Mouse (Mus musculus): Measurements from ENCODE around the gene Marc1.

Gene Marc1

DNA sequence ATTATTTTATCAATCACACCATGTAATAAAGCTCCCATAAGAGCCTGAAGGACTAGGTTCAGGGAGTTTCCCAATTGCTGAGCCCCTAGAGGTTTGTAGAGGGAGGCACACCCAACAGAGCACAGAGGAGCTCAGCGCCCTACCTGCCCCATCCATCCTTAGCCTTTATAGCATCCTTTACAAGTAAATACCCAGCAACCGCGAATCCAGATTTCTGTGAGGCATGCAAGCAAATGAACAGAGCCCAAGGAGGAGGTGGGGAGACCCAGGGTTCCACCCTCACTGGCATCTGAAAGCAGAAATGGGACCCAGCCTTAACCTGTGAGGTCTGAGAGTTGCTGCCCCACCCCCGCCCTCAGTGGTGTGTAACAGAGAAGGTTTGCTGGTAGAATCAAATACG is 25.2 kb upstream of the Marc1 start:
- Histone ChIP-seq H3K36me3 (ENCODE audit: control insufficient read depth, insufficient read depth, low read length, poor library complexity, severe bottlenecking) (peaks cover 4% of the 10 kb centered on the region), H3K27me3 (ENCODE audit: control insufficient read depth, insufficient read depth, low read length, poor library complexity, severe bottlenecking) (no peaks in the 10 kb centered on the region)
- DNase-seq (ENCODE audit: low read depth, low spot score), result no peak

DNA sequence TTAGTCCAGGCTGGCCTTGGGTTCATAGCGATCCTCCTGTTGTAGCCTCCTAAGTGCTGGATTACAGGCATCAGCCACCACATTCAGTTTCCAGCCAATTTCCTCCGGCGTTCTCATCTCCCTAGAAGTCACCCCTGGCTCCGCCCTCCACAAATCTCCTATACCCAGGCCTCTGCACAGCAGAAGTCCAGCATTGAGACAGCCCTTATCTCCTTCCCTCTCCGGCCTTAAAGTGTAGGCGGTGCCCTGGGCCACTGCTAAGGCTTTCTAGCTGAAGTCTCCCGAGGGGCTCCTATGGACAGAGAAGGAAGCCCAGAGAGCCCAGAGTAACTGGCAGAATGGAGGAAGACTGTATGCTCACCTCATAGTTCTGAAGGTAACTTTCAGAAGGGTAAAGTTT is 22.4 kb upstream of the Marc1 start:
- H3K27me3 ChIP-seq (ENCODE audit: control insufficient read depth, insufficient read depth, low read length, poor library complexity, severe bottlenecking), result no peaks in the 10 kb centered on the region
- no peak for DNase-seq (ENCODE audit: low read depth, low spot score)
- peaks cover 8% of the 10 kb centered on the region for H3K36me3 ChIP-seq (ENCODE audit: control insufficient read depth, insufficient read depth, low read length, poor library complexity, severe bottlenecking)

DNA sequence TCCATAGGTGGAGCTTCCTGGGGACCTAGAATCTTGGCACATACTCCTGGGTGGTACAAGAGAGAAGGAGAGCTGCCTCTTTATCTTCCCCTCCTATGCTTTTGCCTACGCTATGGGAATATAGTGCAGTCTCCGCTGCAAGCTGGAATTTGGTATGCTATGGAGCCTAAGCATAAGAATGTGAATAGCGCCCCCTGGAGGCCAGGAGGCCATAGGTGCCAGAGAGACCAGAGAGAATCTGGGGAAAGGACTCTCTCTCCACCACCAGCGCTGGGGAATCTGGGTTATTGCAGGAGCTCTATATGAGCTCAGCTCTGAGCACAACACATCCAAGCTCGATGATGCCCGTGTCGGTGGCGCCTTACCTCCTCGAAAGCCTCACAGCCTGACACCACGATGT is 21.1 kb upstream of the Marc1 start:
- peak; percentile 53 for DNase-seq (ENCODE audit: low read depth, low spot score)
- Histone ChIP-seq H3K27me3 (ENCODE audit: control insufficient read depth, insufficient read depth, low read length, poor library complexity, severe bottlenecking) (no peaks in the 10 kb centered on the region), H3K36me3 (ENCODE audit: control insufficient read depth, insufficient read depth, low read length, poor library complexity, severe bottlenecking) (peaks cover 8% of the 10 kb centered on the region)

DNA sequence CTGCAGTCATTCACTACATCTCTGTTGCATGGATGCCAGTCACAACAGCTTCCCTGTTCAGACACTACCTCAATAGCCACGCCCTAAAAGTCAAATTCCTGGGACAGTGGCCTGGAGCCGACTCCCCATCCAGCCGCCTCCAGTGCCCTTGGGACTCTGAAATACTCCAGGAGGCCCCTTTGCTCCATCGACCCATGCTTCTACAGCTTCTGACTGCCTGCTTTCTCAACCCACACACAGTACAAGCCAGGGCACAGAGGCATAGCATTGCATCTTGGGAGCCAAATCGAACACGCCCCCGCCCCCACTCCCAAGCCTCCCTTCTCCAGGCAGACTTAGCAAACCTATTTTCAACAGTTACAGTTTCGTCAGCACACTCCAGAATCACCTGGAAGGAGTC is 18.8 kb upstream of the Marc1 start:
- DNase-seq (ENCODE audit: low read depth, low spot score), result no peak
- H3K36me3 ChIP-seq (ENCODE audit: control insufficient read depth, insufficient read depth, low read length, poor library complexity, severe bottlenecking), result peaks cover 8% of the 10 kb centered on the region
- no peaks in the 10 kb centered on the region for H3K27me3 ChIP-seq (ENCODE audit: control insufficient read depth, insufficient read depth, low read length, poor library complexity, severe bottlenecking)

DNA sequence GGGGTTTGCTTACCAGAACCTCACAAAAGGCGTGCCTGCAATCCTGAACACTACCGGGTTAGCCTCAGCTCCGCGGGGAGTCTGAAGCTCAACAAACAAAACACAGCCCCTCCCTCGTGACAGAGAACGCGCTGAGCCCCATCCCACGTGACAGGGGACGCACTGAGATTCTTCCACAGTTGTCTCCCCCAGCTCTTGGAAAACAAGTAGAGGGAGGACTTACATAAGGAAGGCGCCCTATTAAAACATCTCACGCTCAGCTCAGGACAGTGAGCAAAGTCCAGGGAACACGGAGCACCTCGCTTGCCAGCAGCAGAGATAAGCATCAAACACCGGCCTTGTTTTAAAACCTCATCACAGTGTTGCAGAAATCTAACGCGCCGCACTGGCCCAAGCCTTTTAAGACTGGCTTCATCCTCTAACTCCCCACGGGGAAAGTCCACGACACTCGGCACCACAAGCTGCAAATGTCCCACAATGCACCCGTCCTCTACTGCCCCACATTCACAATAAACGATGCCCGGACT is 16.1 kb upstream of the Marc1 start:
- Histone ChIP-seq H3K27me3 (ENCODE audit: control insufficient read depth, insufficient read depth, low read length, poor library complexity, severe bottlenecking) (no peaks in the 10 kb centered on the region), H3K36me3 (ENCODE audit: control insufficient read depth, insufficient read depth, low read length, poor library complexity, severe bottlenecking) (peaks cover 5% of the 10 kb centered on the region)
- DNase-seq (ENCODE audit: low read depth, low spot score), result no peak

DNA sequence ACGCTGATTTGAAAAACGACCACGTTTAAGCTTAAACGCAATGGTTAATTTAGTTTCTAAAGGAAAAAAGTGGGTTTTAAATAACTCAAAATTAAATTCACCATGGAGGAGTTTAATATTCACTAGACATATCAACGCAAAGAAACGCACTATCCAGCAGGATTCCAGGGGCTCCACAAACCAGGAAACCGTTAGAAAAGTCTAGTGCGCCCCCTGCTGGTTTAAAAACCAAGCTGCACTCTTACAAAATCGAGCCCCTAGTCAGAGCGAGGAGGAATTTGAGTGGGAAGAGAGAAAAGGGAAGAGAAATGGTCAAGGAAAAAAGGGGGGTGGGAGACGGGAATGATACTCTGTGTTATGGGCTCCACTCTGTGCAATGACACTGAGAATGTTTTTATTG is 14.0 kb upstream of the Marc1 start:
- no peaks in the 10 kb centered on the region for H3K27me3 ChIP-seq (ENCODE audit: control insufficient read depth, insufficient read depth, low read length, poor library complexity, severe bottlenecking)
- peaks cover 8% of the 10 kb centered on the region for H3K36me3 ChIP-seq (ENCODE audit: control insufficient read depth, insufficient read depth, low read length, poor library complexity, severe bottlenecking)
- peak; percentile 55 for DNase-seq (ENCODE audit: low read depth, low spot score)

DNA sequence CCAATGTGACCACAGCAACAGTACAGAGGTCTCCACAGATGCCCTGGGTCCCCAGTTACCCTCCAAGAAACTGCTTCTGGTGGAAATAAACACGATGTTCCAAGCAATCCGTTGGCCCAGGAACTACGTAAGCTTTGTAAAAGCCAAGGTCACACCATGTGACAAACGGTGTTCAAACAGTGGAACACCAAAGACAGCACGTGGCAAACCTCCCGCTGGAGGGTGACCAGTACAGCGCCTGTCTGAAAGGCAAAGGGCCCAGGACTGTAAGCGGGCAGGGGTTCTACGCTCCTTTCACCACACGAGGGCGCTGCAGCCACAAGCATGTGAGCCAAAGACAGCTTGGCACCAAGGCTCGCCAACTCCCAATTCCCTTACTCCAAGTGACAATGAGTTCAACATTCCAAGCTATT is 13.3 kb upstream of the Marc1 start:
- DNase-seq (ENCODE audit: low read depth, low spot score), result peak; percentile 87
- peaks cover 8% of the 10 kb centered on the region; the same call in 1 of the 2 replicates for H3K36me3 ChIP-seq (ENCODE audit: control insufficient read depth, insufficient read depth, low read length, poor library complexity, severe bottlenecking)
- no peaks in the 10 kb centered on the region for H3K27me3 ChIP-seq (ENCODE audit: control insufficient read depth, insufficient read depth, low read length, poor library complexity, severe bottlenecking)

DNA sequence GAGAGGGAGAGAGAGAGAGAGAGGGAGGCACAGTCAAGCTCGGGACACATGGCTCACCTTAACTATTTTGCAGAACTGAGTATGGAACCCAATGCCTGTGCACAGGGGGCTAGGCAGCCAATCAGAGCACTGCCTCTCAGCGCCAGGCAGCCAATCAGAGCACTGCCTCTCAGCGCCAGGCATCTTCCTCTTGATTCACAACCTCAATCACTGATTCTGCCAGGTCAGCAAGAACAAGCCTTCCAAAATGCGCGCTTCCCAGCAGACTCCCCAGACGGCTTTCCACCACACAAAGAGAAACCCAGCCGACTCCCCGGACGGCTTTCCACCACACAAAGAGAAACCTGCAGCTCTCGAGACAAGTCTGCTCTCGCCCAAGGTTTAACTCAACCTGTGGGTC is 11.6 kb upstream of the Marc1 start:
- Histone ChIP-seq H3K27me3 (ENCODE audit: control insufficient read depth, insufficient read depth, low read length, poor library complexity, severe bottlenecking) (no peaks in the 10 kb centered on the region), H3K36me3 (ENCODE audit: control insufficient read depth, insufficient read depth, low read length, poor library complexity, severe bottlenecking) (peaks cover 16% of the 10 kb centered on the region; the same call in 1 of the 2 replicates)
- DNase-seq (ENCODE audit: low read depth, low spot score), result no peak

DNA sequence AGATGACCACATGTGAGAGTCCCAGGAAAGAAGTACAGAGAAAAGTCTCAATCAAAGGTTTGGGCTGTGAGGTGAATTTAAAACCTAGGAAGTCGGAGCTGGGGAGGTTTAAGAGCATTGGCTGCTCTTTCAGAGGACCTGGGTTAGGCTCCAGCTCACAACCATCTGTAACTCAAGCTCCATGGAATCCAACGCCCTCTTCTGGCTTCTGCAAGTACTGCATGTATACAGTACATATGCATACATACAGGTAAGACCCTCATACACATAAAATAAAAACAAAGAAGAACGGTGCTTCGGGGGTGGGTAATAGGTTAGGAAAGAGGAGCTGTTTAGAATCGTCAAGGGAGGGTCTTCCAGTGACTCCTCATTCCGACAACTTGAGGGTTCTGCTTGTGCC is 6.7 kb upstream of the Marc1 start:
- H3K27me3 ChIP-seq (ENCODE audit: control insufficient read depth, insufficient read depth, low read length, poor library complexity, severe bottlenecking), result no peaks in the 10 kb centered on the region
- peak; percentile 43 for DNase-seq (ENCODE audit: low read depth, low spot score)
- peaks cover 22% of the 10 kb centered on the region; the same call in 1 of the 2 replicates for H3K36me3 ChIP-seq (ENCODE audit: control insufficient read depth, insufficient read depth, low read length, poor library complexity, severe bottlenecking)

DNA sequence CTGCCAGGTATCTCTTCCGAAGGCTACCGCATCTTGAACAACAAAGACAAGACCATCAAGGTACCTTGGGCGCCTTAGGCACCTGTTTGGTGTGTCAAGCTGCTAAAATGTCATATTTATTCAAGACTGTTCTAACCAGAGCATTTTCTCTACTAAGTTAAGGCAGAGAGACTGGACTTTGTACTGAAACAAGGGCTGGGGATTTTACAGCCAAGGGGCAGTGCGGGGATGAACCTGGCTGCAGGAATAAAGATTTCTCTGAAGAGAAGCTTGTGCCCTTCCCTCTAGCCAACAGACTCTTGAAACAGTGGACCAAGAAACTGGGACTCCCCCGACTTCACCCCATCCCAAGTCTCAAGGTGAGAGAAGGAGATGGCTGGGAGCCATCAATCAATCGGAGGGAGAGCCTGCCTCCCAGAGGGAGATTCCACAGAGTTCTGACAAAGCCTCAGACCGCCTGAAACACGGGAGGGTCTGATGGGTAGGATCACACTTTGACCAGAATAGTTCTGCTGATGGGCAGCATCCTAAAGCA is 670 bp upstream of the Marc1 start:
- H3K27me3 ChIP-seq (ENCODE audit: control insufficient read depth, insufficient read depth, low read length, poor library complexity, severe bottlenecking), result no peaks in the 10 kb centered on the region
- no peak for DNase-seq (ENCODE audit: low read depth, low spot score)
- H3K36me3 ChIP-seq (ENCODE audit: control insufficient read depth, insufficient read depth, low read length, poor library complexity, severe bottlenecking), result peaks cover 7% of the 10 kb centered on the region; the same call in 1 of the 2 replicates

DNA sequence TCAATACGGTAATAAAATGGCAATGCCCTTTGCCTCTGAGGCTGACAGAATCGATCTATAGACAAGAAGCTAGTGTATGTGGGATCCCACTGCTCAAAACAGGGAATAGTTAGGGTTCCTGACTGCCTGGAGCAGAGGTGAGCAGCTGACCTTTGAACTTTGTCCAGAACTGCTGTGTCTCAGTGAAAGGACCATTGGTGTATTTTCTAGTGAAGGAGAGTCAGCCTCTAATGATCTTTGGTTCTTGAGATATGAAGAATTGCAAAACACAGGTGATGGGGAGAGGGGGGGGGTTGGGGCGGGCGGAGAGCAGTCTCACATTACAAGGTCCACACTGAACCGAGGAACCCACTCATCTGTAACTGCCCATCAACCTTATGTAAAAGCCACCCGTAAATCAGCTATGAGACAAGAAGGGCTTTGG is 1.5 kb downstream of the Marc1 start:
- Histone ChIP-seq H3K27me3 (ENCODE audit: control insufficient read depth, insufficient read depth, low read length, poor library complexity, severe bottlenecking) (no peaks in the 10 kb centered on the region), H3K36me3 (ENCODE audit: control insufficient read depth, insufficient read depth, low read length, poor library complexity, severe bottlenecking) (peaks cover 4% of the 10 kb centered on the region; the same call in 1 of the 2 replicates)
- DNase-seq (ENCODE audit: low read depth, low spot score), result no peak

DNA sequence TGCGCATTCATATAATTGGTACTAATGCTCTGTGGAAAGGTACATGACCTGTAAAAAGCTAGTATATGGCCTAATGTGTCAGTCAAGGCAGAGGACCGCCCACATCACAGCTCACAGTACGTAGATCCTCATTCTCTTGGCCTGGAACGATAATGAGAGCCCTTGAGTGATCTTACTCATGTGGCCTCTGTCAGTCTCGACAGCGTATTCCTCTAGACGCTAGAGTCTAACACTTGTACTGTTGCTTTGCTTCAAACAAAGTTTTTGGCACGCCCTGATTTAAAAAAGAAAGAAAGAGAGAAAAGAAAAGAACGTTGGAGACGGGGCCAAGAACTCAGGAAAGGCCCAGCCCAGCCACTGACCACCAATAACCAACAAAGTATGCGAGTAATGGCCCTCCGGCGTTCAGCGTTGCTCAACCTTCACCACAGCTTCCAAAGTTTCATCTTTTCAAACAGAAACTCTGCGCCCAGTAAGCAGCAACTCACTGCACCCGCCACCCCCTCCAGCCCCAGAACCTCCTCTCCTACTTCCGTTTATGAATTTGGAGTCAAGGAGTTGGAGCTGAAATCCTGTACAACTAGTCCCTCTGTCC is 2.6 kb downstream of the Marc1 start:
- DNase-seq (ENCODE audit: low read depth, low spot score), result no peak
- no peaks in the 10 kb centered on the region for H3K27me3 ChIP-seq (ENCODE audit: control insufficient read depth, insufficient read depth, low read length, poor library complexity, severe bottlenecking)
- H3K36me3 ChIP-seq (ENCODE audit: control insufficient read depth, insufficient read depth, low read length, poor library complexity, severe bottlenecking), result peaks cover 4% of the 10 kb centered on the region; the same call in 1 of the 2 replicates

DNA sequence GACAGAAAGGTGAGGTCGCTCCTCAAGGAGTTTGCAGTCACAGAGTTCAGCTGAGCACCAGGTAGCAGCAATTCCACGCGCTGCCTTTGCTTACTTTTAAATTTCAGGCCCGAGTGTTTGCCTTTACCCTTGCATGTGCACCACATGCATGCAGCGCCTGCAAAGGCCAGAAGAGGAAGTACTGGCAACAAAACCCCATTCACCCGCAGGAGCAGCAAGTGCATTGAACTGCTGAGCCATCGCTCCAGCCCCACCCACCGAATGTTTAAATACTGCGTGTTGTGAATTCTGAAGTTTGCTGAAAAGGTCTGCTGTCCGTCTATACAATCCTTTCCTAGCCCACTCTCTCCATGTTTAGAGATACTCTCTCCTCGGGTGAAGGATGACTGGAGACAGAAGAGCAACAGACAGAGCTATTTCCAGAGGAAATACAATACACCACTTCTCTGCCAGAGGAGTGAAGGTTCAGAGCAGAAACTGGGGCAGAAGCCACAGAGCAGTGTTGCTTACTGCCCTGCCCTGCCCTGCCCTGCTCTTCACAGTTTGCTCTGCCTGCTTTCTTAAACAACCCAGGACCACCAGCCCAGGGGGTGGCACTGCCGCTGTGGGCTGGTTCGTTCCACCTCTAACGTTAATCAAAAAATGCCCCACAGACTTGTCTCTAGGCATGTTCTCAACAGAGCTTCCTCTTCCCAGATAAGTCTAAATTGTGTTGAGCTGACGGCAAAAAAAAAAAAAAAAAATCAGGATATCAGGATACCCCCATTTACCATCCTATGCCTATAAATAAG is 3.3 kb downstream of the Marc1 start:
- peak; percentile 35 for DNase-seq (ENCODE audit: low read depth, low spot score)
- Histone ChIP-seq H3K36me3 (ENCODE audit: control insufficient read depth, insufficient read depth, low read length, poor library complexity, severe bottlenecking) (peaks cover 2% of the 10 kb centered on the region; the same call in 1 of the 2 replicates), H3K27me3 (ENCODE audit: control insufficient read depth, insufficient read depth, low read length, poor library complexity, severe bottlenecking) (no peaks in the 10 kb centered on the region)

DNA sequence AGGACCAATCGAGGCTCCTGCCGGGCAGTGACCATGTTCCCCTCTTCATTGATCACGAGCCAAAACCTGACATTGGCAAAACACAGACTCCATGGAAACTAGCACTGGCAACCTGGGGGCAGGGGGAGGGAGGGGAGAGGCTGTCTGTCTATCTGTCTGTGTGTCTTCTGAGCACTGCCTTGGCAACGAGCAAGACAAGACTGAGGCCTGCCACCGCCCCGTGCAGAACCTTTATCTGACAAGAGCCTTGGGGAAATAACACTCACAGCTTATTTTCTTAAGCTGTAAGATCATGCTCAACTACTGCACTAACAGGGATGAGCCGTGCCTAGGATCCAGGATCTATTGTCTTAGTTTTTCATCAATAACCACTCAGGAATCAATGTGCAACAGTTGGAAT is 4.0 kb downstream of the Marc1 start:
- Histone ChIP-seq H3K36me3 (ENCODE audit: control insufficient read depth, insufficient read depth, low read length, poor library complexity, severe bottlenecking) (no peaks in the 10 kb centered on the region), H3K27me3 (ENCODE audit: control insufficient read depth, insufficient read depth, low read length, poor library complexity, severe bottlenecking) (no peaks in the 10 kb centered on the region)
- DNase-seq (ENCODE audit: low read depth, low spot score), result no peak

DNA sequence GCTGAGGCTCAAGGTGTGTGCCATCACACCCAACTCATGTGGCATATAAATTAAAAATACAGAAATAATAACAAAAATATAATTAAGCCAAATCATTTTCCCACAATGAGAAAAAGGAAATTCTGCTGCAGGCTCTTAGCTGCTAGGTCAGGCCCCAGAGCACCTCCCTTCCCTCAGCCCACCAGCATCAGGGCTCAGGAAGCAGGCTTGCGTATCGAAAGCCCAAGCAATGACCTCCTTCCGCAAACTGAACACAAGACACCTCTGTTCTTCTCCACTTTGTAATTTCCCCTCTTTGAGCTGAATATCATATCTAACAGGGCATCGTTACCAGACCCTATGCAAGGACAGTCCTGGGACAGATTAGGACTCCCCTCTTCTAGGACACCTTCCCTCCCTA is 5.4 kb downstream of the Marc1 start:
- no peak for DNase-seq (ENCODE audit: low read depth, low spot score)
- Histone ChIP-seq H3K36me3 (ENCODE audit: control insufficient read depth, insufficient read depth, low read length, poor library complexity, severe bottlenecking) (no peaks in the 10 kb centered on the region), H3K27me3 (ENCODE audit: control insufficient read depth, insufficient read depth, low read length, poor library complexity, severe bottlenecking) (no peaks in the 10 kb centered on the region)
